Mouse (Mus musculus) activated CD4-positive, CD25-positive, alpha-beta regulatory T cell, adult 9 weeks (primary cell): ENCODE measurements around the gene Xlr3a. TPM values are rescaled to one million over a fixed set of nuclear protein-coding genes. Genes with fewer than 3 reads are reported as not detected.

Experiments
- polyA plus RNA-seq: library from polyadenylated mRNA; unstranded; fragments of 100-300 nt; shearing (Covaris generic); gene quantifications from one replicate; pipeline ENCODE4 v1.2.1, GENCODE M21; 2017

Gene Xlr3a
- polyA plus RNA-seq, result 1.6 TPM

DNA sequence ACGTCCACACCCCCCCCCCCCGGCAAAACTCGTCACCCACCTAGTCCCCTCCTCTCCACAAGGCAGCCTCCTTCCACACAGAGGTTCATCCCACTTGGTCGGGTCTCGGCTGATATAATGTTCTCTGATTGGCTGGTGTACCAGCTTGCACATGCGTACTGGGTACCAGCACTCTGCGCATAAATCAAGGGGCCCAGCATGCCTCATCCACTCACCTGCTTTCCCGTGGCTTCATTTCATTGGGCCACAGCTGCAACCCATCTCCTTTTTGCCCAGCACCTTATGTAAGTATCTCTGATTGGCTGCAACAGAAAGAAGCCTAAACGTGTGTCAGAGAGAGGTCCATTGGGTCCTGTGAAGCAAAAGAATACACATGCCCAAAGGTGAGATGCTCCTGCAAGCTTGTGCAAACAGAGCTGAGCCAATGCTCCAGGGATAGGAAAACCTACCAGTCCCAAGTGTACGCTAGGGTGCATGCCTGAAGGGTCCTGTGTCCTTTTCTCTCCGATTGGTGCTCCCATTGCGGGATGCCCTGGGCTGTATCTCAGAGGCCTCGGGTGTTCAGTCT is at the start of gene Xlr3a:
Gene Xlr3a (minus strand): TSS at position 155 of the 568 bp plus-strand sequence.

DNA sequence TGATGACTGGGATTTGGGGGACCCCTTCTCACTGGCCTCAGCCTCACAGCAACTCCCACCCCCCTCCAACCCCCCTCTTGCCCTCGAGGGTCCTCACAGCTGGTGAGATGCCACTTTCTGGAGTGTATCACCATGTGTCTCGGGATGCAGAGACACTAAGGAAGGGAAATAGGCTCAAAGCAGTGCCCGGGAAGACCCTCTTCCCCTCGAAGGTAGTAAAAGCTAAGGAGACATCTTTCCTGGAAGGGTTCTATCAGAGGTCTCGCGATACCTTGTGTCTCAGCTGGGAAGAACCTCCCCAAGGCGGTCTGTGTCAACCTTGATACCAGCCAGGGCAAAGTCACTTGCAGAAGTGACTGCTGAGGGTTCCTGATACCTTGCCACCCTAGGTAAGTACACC is 19.9 kb upstream of the Xlr3a start, which contains the start of gene Gm14685:
Gene Gm14685 (plus strand): TSS at position 301 of the 400 bp plus-strand sequence.

DNA sequence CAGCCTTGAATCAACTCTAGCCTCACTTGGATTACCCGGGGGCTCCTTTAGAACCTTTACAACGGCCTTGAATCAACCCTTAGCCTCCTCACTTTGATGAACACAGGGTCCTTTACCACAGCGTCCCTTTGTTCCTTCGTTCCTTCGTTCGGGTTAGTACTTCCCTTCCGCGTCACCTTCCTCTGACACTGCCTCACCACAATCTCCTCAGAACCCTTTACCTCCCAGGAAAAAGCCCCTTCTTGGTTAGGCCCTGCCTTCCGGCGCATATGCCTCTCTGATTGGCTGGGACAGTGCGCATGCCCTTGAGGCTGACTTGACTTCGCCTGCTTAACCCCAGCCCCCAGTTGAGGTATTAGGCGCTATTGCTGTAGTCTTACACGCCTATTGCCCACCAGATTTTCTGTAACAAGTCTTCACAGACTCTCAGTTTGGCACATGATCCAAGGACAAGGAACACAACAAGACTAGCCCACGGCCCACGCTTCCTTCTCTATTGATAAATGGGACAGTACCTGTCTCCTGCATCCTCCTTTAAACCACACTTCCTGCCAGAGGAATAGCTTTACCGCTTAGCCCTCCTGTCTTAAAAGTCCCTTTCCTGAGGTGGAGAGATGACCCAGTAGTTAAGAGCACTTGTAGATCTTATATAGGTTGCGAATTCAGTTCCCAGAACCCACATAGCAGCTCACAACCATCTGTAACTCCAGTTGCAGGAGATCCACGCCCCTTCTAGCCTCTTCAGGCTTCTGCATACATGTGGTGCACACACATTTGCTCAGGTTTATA is 14.4 kb downstream of the Xlr3a start, which contains the start of gene Xlr4a:
Gene Xlr4a (minus strand): TSS at position 212 of the 789 bp plus-strand sequence.

DNA sequence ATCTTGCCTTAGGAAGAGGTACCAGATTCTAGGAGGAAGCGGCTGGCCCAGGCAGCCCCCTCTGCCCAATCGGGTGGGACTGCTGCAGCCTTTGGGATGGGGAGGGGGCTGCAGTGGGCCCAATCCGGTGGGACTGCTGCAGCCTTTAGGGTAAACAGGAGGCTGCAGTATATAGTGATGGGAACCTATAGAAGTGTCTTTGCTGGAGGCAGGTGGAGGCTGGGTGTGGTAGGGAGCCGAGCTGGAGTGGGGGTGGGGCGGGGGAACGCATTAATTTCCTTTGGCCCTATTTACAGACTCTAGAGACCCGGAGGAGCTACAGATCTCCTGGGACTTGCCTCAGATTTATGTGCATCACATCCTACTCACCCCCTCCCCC is 32.5 kb downstream of the Xlr3a start, which contains the start of gene Pnma3:
Gene Pnma3 (plus strand): TSS at position 373 of the 379 bp plus-strand sequence.

DNA sequence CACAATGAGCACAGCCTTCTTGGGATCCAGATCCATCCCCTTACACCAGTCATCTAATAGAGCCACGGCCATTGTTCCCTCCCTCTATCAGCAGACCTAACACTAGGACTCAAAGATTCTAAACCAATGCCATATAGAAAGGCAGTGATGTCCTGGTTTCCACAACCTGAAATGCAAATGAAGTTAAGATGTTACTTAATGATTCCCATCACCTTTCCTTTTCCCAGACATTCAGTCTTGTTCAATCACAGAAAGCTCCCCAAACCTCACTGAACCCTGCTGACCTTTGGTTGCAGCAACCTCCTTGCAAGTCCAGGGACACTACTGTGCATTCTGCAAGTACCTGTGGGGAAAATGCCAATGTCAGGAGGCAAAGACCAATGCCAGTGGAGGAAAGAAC is 59.9 kb downstream of the Xlr3a start, which contains the start of gene Pnma5:
Gene Pnma5 (minus strand): TSS at position 101 of the 400 bp plus-strand sequence.

Other genes with a start within 250 kb of the Xlr3a start
- 137 TPM for gene Cetn2, start 178.7 kb downstream of the Xlr3a start, polyA plus RNA-seq
- gene Nsdhl, start 178.5 kb downstream of the Xlr3a start, polyA plus RNA-seq, result 22.0 TPM
- gene Zfp185, start 109.8 kb downstream of the Xlr3a start, polyA plus RNA-seq, result not detected
- not detected for gene Pnma5, start 60.0 kb downstream of the Xlr3a start, polyA plus RNA-seq
- not detected for gene Pnma3, start 32.3 kb downstream of the Xlr3a start, polyA plus RNA-seq
- 115 TPM for gene Xlr4a, start 14.6 kb downstream of the Xlr3a start, polyA plus RNA-seq
- gene Gm14685, start 20.0 kb upstream of the Xlr3a start, polyA plus RNA-seq, result not detected
- gene Xlr5b, start 51.7 kb upstream of the Xlr3a start, polyA plus RNA-seq, result not detected
- not detected for gene DXBay18, start 52.4 kb upstream of the Xlr3a start, polyA plus RNA-seq
- not detected for gene Spin2d, start 79.9 kb upstream of the Xlr3a start, polyA plus RNA-seq
- gene Xlr3b, start 95.1 kb upstream of the Xlr3a start, polyA plus RNA-seq, result 14.3 TPM
- 134 TPM for gene Xlr4b, start 117.2 kb upstream of the Xlr3a start, polyA plus RNA-seq
- gene F8a, start 131.2 kb upstream of the Xlr3a start, polyA plus RNA-seq, result 2.0 TPM
- 86.1 TPM for gene Xlr4c, start 146.0 kb upstream of the Xlr3a start, polyA plus RNA-seq
- not detected for gene Xlr3c, start 168.3 kb upstream of the Xlr3a start, polyA plus RNA-seq
- not detected for gene Xlr5a, start 195.9 kb upstream of the Xlr3a start, polyA plus RNA-seq
- gene Xlr5c, start 195.9 kb upstream of the Xlr3a start, polyA plus RNA-seq, result not detected
- not detected for gene Gm45015, start 239.7 kb upstream of the Xlr3a start, polyA plus RNA-seq
- gene Zfp275, start 245.5 kb upstream of the Xlr3a start, polyA plus RNA-seq, result 26.3 TPM